Mouse (Mus musculus): ENCODE results near the gene Hpdl. TPM values are rescaled to one million over a fixed set of nuclear protein-coding genes. Genes with fewer than 3 reads are reported as not detected.
A peak's percentile ranks its signal among the peaks of the same experiment; 100 is the strongest.
"Not testable (repeated sequence)": the region's sequence is repeated elsewhere in the genome, so short reads cannot be mapped to it uniquely, and the experiment has no call there.

Gene Hpdl
- polyA plus RNA-seq (2015; fragmentation: Nextera tagmentation; extraction: Ambion mirVana), result 0.48 and 0.52 TPM in 2 replicates

- Histone ChIP-seq H3K27ac (ENCODE audit: low read length) (no peak within 1 kb of the TSS), H3K9me3 (ENCODE audit: control insufficient read depth, low read length) (no peaks in the 10 kb centered on the region), H3K4me3 (replicated peaks; ENCODE audit: low read length) (peak within 1 kb of the TSS; percentile 43), H3K4me2 (ENCODE audit: low read length) (peak within 1 kb of the TSS; percentile 91), H3K27me3 (replicated peaks; ENCODE audit: control insufficient read depth, insufficient read depth, low read length) (peaks cover 8% of the 10 kb centered on the region; the same call in 1 of the 2 replicates), H3K4me1 (replicated peaks; ENCODE audit: control insufficient read depth, insufficient read depth, low read length) (peaks cover 18% of the 10 kb centered on the region), H3K9ac (replicated peaks; ENCODE audit: low read depth, low read length) (peak within 1 kb of the TSS; percentile 54), H3K36me3 (ENCODE audit: control insufficient read depth, insufficient read depth) (no peaks in the 10 kb centered on the region)
- WGBS, result 13% methylated on average over 9 of the region's 9 CpGs
- no peak for ATAC-seq
These were observed at the start of gene Hpdl for GRCm38 (mm10) chr4:116821694-116822016. TSS of gene Hpdl (minus strand) at chr4:116821707.

- 71% methylated on average over 3 of the region's 3 CpGs for WGBS
- no peaks in the 10 kb centered on the region for H3K36me3 ChIP-seq (ENCODE audit: control insufficient read depth, insufficient read depth)
- no peak overlapping the region for H3K4me2 ChIP-seq (ENCODE audit: low read length)
- no peak overlapping the region for H3K9ac ChIP-seq (replicated peaks; ENCODE audit: low read depth, low read length)
- H3K27ac ChIP-seq (ENCODE audit: low read length), result no peak overlapping the region
- ATAC-seq, result no peak
- H3K9me3 ChIP-seq (ENCODE audit: control insufficient read depth, low read length), result no peaks in the 10 kb centered on the region
- no peaks in the 10 kb centered on the region for H3K27me3 ChIP-seq (replicated peaks; ENCODE audit: control insufficient read depth, insufficient read depth, low read length)
- no peaks in the 10 kb centered on the region for H3K4me1 ChIP-seq (replicated peaks; ENCODE audit: control insufficient read depth, insufficient read depth, low read length)
- no peak overlapping the region for H3K4me3 ChIP-seq (replicated peaks; ENCODE audit: low read length)
These were observed 48.4 kb upstream of the Hpdl start for GRCm38 (mm10) chr4:116869898-116870297.

GRCm38 (mm10) chr4:116862023-116862422 lies 40.5 kb upstream of the Hpdl start:
- no peak overlapping the region for H3K9ac ChIP-seq (replicated peaks; ENCODE audit: low read depth, low read length)
- no peak for ATAC-seq
- H3K4me2 ChIP-seq (ENCODE audit: low read length), result no peak overlapping the region
- WGBS, result 74% methylated on average over 8 of the region's 8 CpGs
- H3K27me3 ChIP-seq (replicated peaks; ENCODE audit: control insufficient read depth, insufficient read depth, low read length), result no peaks in the 10 kb centered on the region
- H3K27ac ChIP-seq (ENCODE audit: low read length), result no peak overlapping the region
- H3K36me3 ChIP-seq (ENCODE audit: control insufficient read depth, insufficient read depth), result no peaks in the 10 kb centered on the region
- H3K9me3 ChIP-seq (ENCODE audit: control insufficient read depth, low read length), result no peaks in the 10 kb centered on the region
- no peak overlapping the region for H3K4me3 ChIP-seq (replicated peaks; ENCODE audit: low read length)
- no peaks in the 10 kb centered on the region; the same call in 1 of the 2 replicates for H3K4me1 ChIP-seq (replicated peaks; ENCODE audit: control insufficient read depth, insufficient read depth, low read length)

DNA sequence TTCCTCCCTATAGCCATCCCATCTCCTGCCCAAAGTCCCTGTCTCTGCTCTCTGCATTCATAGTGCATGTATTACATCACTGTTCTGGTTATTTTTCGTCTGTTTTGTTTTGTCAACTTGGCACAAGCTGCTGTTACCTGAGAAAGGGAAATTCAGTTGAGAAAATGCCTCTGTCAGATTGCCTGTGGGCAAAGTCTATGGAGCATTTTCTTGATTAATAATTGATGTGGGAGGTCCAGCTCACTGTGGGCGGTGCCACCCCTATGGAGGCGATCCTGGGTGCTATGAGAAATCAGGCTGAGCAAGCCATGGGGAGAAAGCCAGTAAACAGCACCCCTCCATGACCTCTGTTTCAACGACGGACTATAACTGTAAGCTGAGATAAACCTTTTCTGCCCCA lies 38.2 kb upstream of the Hpdl start:
- no peaks in the 10 kb centered on the region; the same call in 1 of the 2 replicates for H3K4me1 ChIP-seq (replicated peaks; ENCODE audit: control insufficient read depth, insufficient read depth, low read length)
- H3K4me3 ChIP-seq (replicated peaks; ENCODE audit: low read length), result no peak overlapping the region
- H3K27ac ChIP-seq (ENCODE audit: low read length), result no peak overlapping the region
- H3K27me3 ChIP-seq (replicated peaks; ENCODE audit: control insufficient read depth, insufficient read depth, low read length), result no peaks in the 10 kb centered on the region
- WGBS, result 71% methylated on average over 5 of the region's 5 CpGs
- H3K4me2 ChIP-seq (ENCODE audit: low read length), result no peak overlapping the region
- no peaks in the 10 kb centered on the region for H3K36me3 ChIP-seq (ENCODE audit: control insufficient read depth, insufficient read depth)
- no peak overlapping the region for H3K9ac ChIP-seq (replicated peaks; ENCODE audit: low read depth, low read length)
- no peaks in the 10 kb centered on the region for H3K9me3 ChIP-seq (ENCODE audit: control insufficient read depth, low read length)
- ATAC-seq, result no peak

DNA sequence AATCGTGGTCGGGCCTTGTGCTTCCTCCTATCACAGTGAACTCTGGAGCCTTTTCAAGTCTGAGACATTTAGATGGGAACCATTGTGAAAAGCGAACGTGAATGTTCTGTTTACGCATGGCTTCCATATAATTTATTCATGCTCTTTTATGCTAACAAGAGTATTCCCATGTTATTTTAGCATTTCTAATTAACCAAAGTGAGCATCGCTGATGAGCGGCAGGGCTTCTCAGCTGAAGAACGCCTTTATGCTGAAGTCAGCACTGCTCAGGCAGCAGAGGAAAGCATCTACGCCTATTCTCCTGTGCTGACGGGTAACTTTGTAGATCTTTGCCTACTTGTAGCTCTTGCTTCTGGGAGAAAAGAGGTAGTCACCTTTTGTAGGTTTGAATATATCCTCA lies 35.7 kb upstream of the Hpdl start:
- peak; percentile 86 for ATAC-seq
- no peak overlapping the region for H3K9ac ChIP-seq (replicated peaks; ENCODE audit: low read depth, low read length)
- H3K36me3 ChIP-seq (ENCODE audit: control insufficient read depth, insufficient read depth), result no peaks in the 10 kb centered on the region
- H3K4me1 ChIP-seq (replicated peaks; ENCODE audit: control insufficient read depth, insufficient read depth, low read length), result no peaks in the 10 kb centered on the region; the same call in none of the 2 replicates
- no peak overlapping the region for H3K4me2 ChIP-seq (ENCODE audit: low read length)
- no peaks in the 10 kb centered on the region for H3K9me3 ChIP-seq (ENCODE audit: control insufficient read depth, low read length)
- 27% methylated on average over 10 of the region's 10 CpGs for WGBS
- no peaks in the 10 kb centered on the region for H3K27me3 ChIP-seq (replicated peaks; ENCODE audit: control insufficient read depth, insufficient read depth, low read length)
- no peak overlapping the region for H3K4me3 ChIP-seq (replicated peaks; ENCODE audit: low read length)
- H3K27ac ChIP-seq (ENCODE audit: low read length), result no peak overlapping the region

DNA sequence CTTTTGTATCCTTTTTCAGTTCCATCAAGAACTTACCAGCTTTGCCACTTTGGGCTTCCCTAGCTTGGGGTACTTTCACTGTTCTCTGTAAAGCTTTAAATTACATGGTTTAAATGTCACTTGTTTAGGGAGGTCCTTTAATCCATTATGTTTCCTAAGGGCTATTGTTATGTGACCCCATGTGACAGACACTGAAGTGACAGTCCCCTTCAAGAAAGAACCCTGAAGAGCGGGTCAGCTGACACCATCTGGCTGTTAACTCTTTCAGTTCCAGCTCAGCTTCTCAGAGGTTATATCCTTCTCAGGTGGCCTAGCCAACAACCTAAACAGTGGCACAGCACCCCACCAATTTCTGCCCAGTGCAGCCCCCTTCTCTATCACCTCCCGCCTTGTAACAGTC lies 32.8 kb upstream of the Hpdl start:
- no peak overlapping the region for H3K9ac ChIP-seq (replicated peaks; ENCODE audit: low read depth, low read length)
- H3K9me3 ChIP-seq (ENCODE audit: control insufficient read depth, low read length), result no peaks in the 10 kb centered on the region
- H3K27me3 ChIP-seq (replicated peaks; ENCODE audit: control insufficient read depth, insufficient read depth, low read length), result no peaks in the 10 kb centered on the region
- no peaks in the 10 kb centered on the region for H3K36me3 ChIP-seq (ENCODE audit: control insufficient read depth, insufficient read depth)
- 13% methylated on average over 2 of the region's 2 CpGs for WGBS
- H3K4me3 ChIP-seq (replicated peaks; ENCODE audit: low read length), result no peak overlapping the region
- H3K27ac ChIP-seq (ENCODE audit: low read length), result no peak overlapping the region
- H3K4me2 ChIP-seq (ENCODE audit: low read length), result no peak overlapping the region
- H3K4me1 ChIP-seq (replicated peaks; ENCODE audit: control insufficient read depth, insufficient read depth, low read length), result no peaks in the 10 kb centered on the region; the same call in none of the 2 replicates
- ATAC-seq, result no peak

DNA sequence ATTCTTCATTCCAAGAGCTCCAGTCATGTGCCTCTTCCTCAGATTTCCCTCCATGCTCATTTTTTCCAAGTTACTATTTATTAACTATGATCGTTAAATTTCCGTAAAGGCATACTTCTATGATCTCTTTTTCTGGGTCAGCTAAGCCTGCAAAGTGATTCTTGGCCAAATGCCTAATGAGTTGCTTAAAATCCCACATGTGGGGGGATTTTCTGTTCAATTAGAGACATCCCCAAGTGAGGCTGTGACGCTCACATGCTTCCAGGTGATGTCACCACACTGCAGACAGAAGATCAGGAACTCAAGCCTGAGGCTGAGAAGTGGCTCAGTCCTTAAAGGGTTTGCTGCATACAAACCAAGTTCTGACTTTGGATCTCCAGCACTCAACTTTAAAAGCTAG lies 28.4 kb upstream of the Hpdl start:
- WGBS, result 37% methylated on average over 3 of the region's 3 CpGs
- H3K9me3 ChIP-seq (ENCODE audit: control insufficient read depth, low read length), result no peaks in the 10 kb centered on the region
- no peak overlapping the region for H3K9ac ChIP-seq (replicated peaks; ENCODE audit: low read depth, low read length)
- H3K27me3 ChIP-seq (replicated peaks; ENCODE audit: control insufficient read depth, insufficient read depth, low read length), result no peaks in the 10 kb centered on the region
- ATAC-seq, result no peak
- no peak overlapping the region for H3K4me2 ChIP-seq (ENCODE audit: low read length)
- no peak overlapping the region for H3K27ac ChIP-seq (ENCODE audit: low read length)
- no peaks in the 10 kb centered on the region; the same call in 1 of the 2 replicates for H3K4me1 ChIP-seq (replicated peaks; ENCODE audit: control insufficient read depth, insufficient read depth, low read length)
- H3K36me3 ChIP-seq (ENCODE audit: control insufficient read depth, insufficient read depth), result no peaks in the 10 kb centered on the region
- H3K4me3 ChIP-seq (replicated peaks; ENCODE audit: low read length), result no peak overlapping the region

DNA sequence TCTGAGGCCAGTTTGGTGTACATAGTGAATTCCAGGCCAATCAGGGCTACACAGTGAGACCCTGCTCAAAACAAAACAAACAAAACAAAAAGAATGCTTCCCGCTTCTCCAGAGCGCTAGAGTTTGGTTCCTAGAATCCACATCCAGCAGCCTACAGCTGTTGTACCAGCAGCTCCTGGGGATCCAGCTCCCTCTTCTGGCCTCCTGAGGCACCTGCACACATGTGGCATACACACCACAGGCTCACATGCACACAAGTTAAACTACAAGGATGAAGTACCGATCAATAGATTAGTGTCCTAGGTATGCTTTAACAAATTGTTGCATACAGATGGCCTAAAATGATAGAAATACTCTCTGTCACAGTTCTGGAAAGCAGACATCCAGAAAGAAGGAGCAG lies 22.8 kb upstream of the Hpdl start:
- Histone ChIP-seq H3K9me3 (ENCODE audit: control insufficient read depth, low read length) (no peaks in the 10 kb centered on the region), H3K4me1 (replicated peaks; ENCODE audit: control insufficient read depth, insufficient read depth, low read length) (no peaks in the 10 kb centered on the region), H3K27me3 (replicated peaks; ENCODE audit: control insufficient read depth, insufficient read depth, low read length) (no peaks in the 10 kb centered on the region), H3K36me3 (ENCODE audit: control insufficient read depth, insufficient read depth) (no peaks in the 10 kb centered on the region), H3K9ac (replicated peaks; ENCODE audit: low read depth, low read length) (no peak overlapping the region), H3K4me3 (replicated peaks; ENCODE audit: low read length) (no peak overlapping the region), H3K27ac (ENCODE audit: low read length) (no peak overlapping the region), H3K4me2 (ENCODE audit: low read length) (no peak overlapping the region)
- WGBS, result 92% methylated on average over 3 of the region's 3 CpGs
- ATAC-seq, result no peak

DNA sequence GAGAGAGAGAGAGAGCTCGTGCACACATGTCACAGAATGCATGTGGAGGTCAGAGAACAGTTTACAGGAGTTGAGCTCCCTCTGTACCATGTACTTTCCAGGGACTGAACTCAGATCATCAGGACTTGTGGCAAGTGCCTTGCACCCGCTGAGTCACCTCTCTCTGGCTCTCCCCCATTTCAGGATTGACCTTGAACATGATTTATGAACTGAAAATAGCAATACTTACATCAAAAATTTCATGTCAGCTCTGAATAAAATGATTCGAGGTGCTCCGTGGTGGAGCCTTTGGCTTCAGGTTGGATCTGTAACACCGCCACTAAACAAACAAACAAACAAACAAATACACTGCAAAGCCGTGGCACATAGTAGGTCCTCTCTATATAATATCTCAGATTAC lies 19.3 kb upstream of the Hpdl start:
- WGBS, result 90% methylated on average over 6 of the region's 6 CpGs
- Histone ChIP-seq H3K4me2 (ENCODE audit: low read length) (no peak overlapping the region), H3K36me3 (ENCODE audit: control insufficient read depth, insufficient read depth) (no peaks in the 10 kb centered on the region)

GRCm38 (mm10) chr4:116840096-116840495 lies 18.6 kb upstream of the Hpdl start:
- not testable (repeated sequence) for ATAC-seq; H3K36me3 ChIP-seq (ENCODE audit: control insufficient read depth, insufficient read depth); H3K9me3 ChIP-seq (ENCODE audit: control insufficient read depth, low read length); H3K27me3 ChIP-seq (replicated peaks; ENCODE audit: control insufficient read depth, insufficient read depth, low read length); H3K4me2 ChIP-seq (ENCODE audit: low read length); H3K4me1 ChIP-seq (replicated peaks; ENCODE audit: control insufficient read depth, insufficient read depth, low read length); H3K27ac ChIP-seq (ENCODE audit: low read length); H3K9ac ChIP-seq (replicated peaks; ENCODE audit: low read depth, low read length); H3K4me3 ChIP-seq (replicated peaks; ENCODE audit: low read length)
- 44% methylated on average over 21 of the region's 29 CpGs for WGBS

More for the DNA sequence above, 19.3 kb upstream of the Hpdl start:
- no peaks in the 10 kb centered on the region for H3K9me3 ChIP-seq (ENCODE audit: control insufficient read depth, low read length)
- ATAC-seq, result no peak
- H3K9ac ChIP-seq (replicated peaks; ENCODE audit: low read depth, low read length), result no peak overlapping the region
- H3K27me3 ChIP-seq (replicated peaks; ENCODE audit: control insufficient read depth, insufficient read depth, low read length), result 0 out of 2 replicates have a peak, but pooled peaks cover 2% of the 10 kb centered on the region
- H3K27ac ChIP-seq (ENCODE audit: low read length), result no peak overlapping the region
- no peak overlapping the region for H3K4me3 ChIP-seq (replicated peaks; ENCODE audit: low read length)
- H3K4me1 ChIP-seq (replicated peaks; ENCODE audit: control insufficient read depth, insufficient read depth, low read length), result no peaks in the 10 kb centered on the region

All from forebrain, embryonic 16.5 days (tissue).